ENCODE assay signal across 9 mouse cellular contexts in genomic region chr1:119189461-119190066, GRCm38 (mm10).
DNase-seq lines count a peak whose midpoint lies in the region; ATAC-seq lines count a peak whose summit lies in the region.
"Had no signal": no experiment of that assay in that cellular context is flagged by ENCODE, and none has a peak within 500 bp of the region (broad histone marks: within the 10 kb centered on the region; RNA-seq: fewer than 3 reads in every experiment).

No protein-coding gene starts in this region.

- peak overlapping the region; percentile 51 for H3K9ac ChIP-seq in forebrain, embryonic 13.5 days
- peak overlapping the region; percentile 29; the same call in 1 of the 2 replicates for H3K9ac ChIP-seq in hindbrain, embryonic 15.5 days
- H3K9ac ChIP-seq in limb, embryonic 12.5 days (replicated peaks): peak overlapping the region; percentile 45; the same call in 1 of the 2 replicates

- WGBS in forebrain, embryonic 13.5 days: under 1% methylated on average over 23 of the region's 23 CpGs
- 2% methylated on average over 23 of the region's 23 CpGs for WGBS in hindbrain, embryonic 15.5 days
- WGBS in limb, embryonic 12.5 days: 2% methylated on average over 23 of the region's 23 CpGs

- peak overlapping the region; percentile 52 for H3K27ac ChIP-seq in forebrain, embryonic 13.5 days
- no peak overlapping the region for H3K27ac ChIP-seq in hindbrain, embryonic 15.5 days (replicated peaks)
- no peak overlapping the region for H3K27ac ChIP-seq in limb, embryonic 12.5 days
- H3K27ac ChIP-seq: macrophage had no signal

- H3K4me1 ChIP-seq in forebrain, embryonic 13.5 days: peaks cover 12% of the 10 kb centered on the region; the same call in 1 of the 2 replicates
- peaks cover 8% of the 10 kb centered on the region for H3K4me1 ChIP-seq in hindbrain, embryonic 15.5 days (replicated peaks)
- H3K4me1 ChIP-seq in limb, embryonic 12.5 days (replicated peaks): peaks cover 9% of the 10 kb centered on the region

- peak; percentile 38 for DNase-seq in kidney, postnatal 10 days
- DNase-seq in kidney, adult 11 months: no peak
- peak; percentile 38 for DNase-seq in retina, embryonic 14.5 days (ENCODE audit: low spot score)
- no peak for DNase-seq in testis, postnatal 14 days (ENCODE audit: low spot score)

- ATAC-seq in forebrain, embryonic 13.5 days: peak; percentile 87
- peak; percentile 83 for ATAC-seq in hindbrain, embryonic 15.5 days (ENCODE audit: low FRiP score, low read depth)
- ATAC-seq in limb, embryonic 12.5 days (ENCODE audit: insufficient number of reproducible peaks, insufficient read depth, low FRiP score, low TSS enrichment, low read depth): no peak
- ATAC-seq in monocyte, adult 5-6 weeks (replicated peaks; ENCODE audit: insufficient number of reproducible peaks, low FRiP score, low TSS enrichment, poor library complexity, severe bottlenecking): no peak

- H3K9me3 ChIP-seq in forebrain, embryonic 13.5 days (replicated peaks): no peaks in the 10 kb centered on the region
- H3K9me3 ChIP-seq in hindbrain, embryonic 15.5 days: no peaks in the 10 kb centered on the region
- H3K9me3 ChIP-seq in limb, embryonic 12.5 days: no peaks in the 10 kb centered on the region

- peak overlapping the region; percentile 24 for H3K4me3 ChIP-seq in forebrain, embryonic 13.5 days
- peak overlapping the region; percentile 28 for H3K4me3 ChIP-seq in hindbrain, embryonic 15.5 days
- peak overlapping the region; percentile 28 for H3K4me3 ChIP-seq in limb, embryonic 12.5 days (replicated peaks)

- no peaks in the 10 kb centered on the region for H3K36me3 ChIP-seq in forebrain, embryonic 13.5 days (ENCODE audit: poor library complexity, severe bottlenecking)
- no peaks in the 10 kb centered on the region for H3K36me3 ChIP-seq in hindbrain, embryonic 15.5 days
- H3K36me3 ChIP-seq in limb, embryonic 12.5 days: no peaks in the 10 kb centered on the region

- H3K4me2 ChIP-seq in forebrain, embryonic 13.5 days: peak overlapping the region; percentile 55
- H3K4me2 ChIP-seq in hindbrain, embryonic 15.5 days: peak overlapping the region; percentile 55
- H3K4me2 ChIP-seq in limb, embryonic 12.5 days: peak overlapping the region; percentile 58

- H3K27me3 ChIP-seq in forebrain, embryonic 13.5 days: no peaks in the 10 kb centered on the region
- H3K27me3 ChIP-seq in hindbrain, embryonic 15.5 days: no peaks in the 10 kb centered on the region
- peaks cover 26% of the 10 kb centered on the region for H3K27me3 ChIP-seq in limb, embryonic 12.5 days

Comparison
In these comparisons a context has a peak if more than half of its experiments do, and no peak if none do; other contexts are left out.
1. DNase-seq: peak in kidney, postnatal 10 days (single experiment) and retina, embryonic 14.5 days (single experiment); none in kidney, adult 11 months (single experiment) and testis, postnatal 14 days (single experiment).
2. ATAC-seq: peak in forebrain, embryonic 13.5 days (single experiment) and hindbrain, embryonic 15.5 days (single experiment); none in limb, embryonic 12.5 days (single experiment) and monocyte, adult 5-6 weeks (single experiment).
3. Peak in every context shown above with its lines, with median percentiles within 50 percentile points of each other: H3K4me2 ChIP-seq, H3K4me3 ChIP-seq and H3K9ac ChIP-seq.